Mouse (Mus musculus) limb, embryonic 13.5 days (tissue): ENCODE data around the gene Olfr524. TPM values are rescaled to one million over a fixed set of nuclear protein-coding genes. Genes with fewer than 3 reads are reported as not detected.
A peak's percentile ranks its signal among the peaks of the same experiment; 100 is the strongest.

Experiments used
- ATAC-seq: fragments of 200-750 bp; cut with Nextera tagmentation; 2 replicates; pipeline ENCODE4 v1.8.0; 2017; ENCODE audit warnings: low read depth, moderate number of reproducible peaks, moderate TSS enrichment; ENCODE audit not compliant: low FRiP score
- H3K27ac ChIP-seq: fragments of 300-500 bp; sonication (generic); 2 replicates; pipeline ENCODE4 v1.5.1; 2015; ENCODE audit warnings: inconsistent platforms, mild to moderate bottlenecking, moderate library complexity
- H3K27me3 ChIP-seq: fragments of 300-500 bp; sonication (generic); 2 replicates; pipeline ENCODE4 v1.6.1; 2015; ENCODE audit warnings: mild to moderate bottlenecking, inconsistent platforms
- H3K36me3 ChIP-seq: fragments of 300-500 bp; sonication (generic); 2 replicates; pipeline ENCODE4 v1.6.1; 2015; ENCODE audit warnings: inconsistent platforms, mild to moderate bottlenecking, moderate library complexity
- H3K4me1 ChIP-seq: fragments of 300-500 bp; sonication (generic); 2 replicates; pipeline ENCODE4 v1.6.1; 2015; ENCODE audit warnings: inconsistent platforms
- H3K4me2 ChIP-seq: fragments of 300-500 bp; sonication (generic); replicated peaks from 2 replicates; pipeline ENCODE4 v1.6.1; 2015; ENCODE audit warnings: inconsistent platforms, mild to moderate bottlenecking, moderate library complexity
- H3K4me3 ChIP-seq: fragments of 300-500 bp; sonication (generic); 2 replicates; pipeline ENCODE4 v1.5.1; 2015; ENCODE audit warnings: moderate library complexity, mild to moderate bottlenecking, inconsistent platforms
- H3K9ac ChIP-seq: fragments of 300-500 bp; sonication (generic); 2 replicates; pipeline ENCODE4 v1.6.1; 2015; ENCODE audit warnings: mild to moderate bottlenecking, inconsistent platforms
- H3K9me3 ChIP-seq: fragments of 300-500 bp; sonication (generic); 2 replicates; pipeline ENCODE4 v1.6.1; 2016; ENCODE audit warnings: inconsistent platforms
- whole genome bisulfite sequencing: fragments of 180-500 bp; shearing (Covaris S2); methylation state at CpG from one replicate; pipeline ENCODE4 v1.1.7; 2015; 5-methylcytosine and 5-hydroxymethylcytosine counted together
- polyA plus RNA-seq: library from polyadenylated mRNA; unstranded; fragments of >200 nt; fragmentation: Nextera tagmentation; extraction: Ambion mirVana; gene quantifications from 2 replicates; pipeline ENCODE4 v1.2.1, GENCODE M21; 2015

Gene Olfr524
- polyA plus RNA-seq, 1 experiment from 2014 or later, result not detected

DNA sequence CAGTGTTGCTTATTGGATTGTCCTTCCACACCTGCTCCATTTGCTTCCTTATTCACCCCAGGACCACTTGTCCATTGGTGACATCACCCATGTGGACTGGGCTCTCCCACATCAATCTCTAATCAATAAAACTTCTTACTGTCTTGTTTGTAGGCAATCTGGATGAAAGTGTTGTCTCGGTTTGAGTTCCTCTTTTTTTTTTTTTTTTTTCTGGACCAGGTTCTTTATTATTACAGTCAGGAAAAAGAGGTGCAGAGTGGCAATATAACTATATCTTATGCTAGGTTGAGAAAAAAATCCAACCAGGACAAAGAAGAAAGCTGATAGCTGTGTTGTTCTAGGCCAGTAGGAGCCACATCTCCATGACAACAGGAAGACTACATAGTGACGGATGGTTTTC, 25.1 kb downstream of the Olfr524 start:
- 78% methylated on average over 2 of the region's 2 CpGs for WGBS
- no peak overlapping the region for H3K9ac ChIP-seq
- no peaks in the 10 kb centered on the region for H3K36me3 ChIP-seq
- no peak for ATAC-seq
- H3K4me2 ChIP-seq, result no peak overlapping the region
- H3K27ac ChIP-seq, result no peak overlapping the region
- H3K4me3 ChIP-seq, result no peak overlapping the region
- no peaks in the 10 kb centered on the region for H3K4me1 ChIP-seq
- H3K27me3 ChIP-seq, result no peaks in the 10 kb centered on the region
- H3K9me3 ChIP-seq, result no peaks in the 10 kb centered on the region

DNA sequence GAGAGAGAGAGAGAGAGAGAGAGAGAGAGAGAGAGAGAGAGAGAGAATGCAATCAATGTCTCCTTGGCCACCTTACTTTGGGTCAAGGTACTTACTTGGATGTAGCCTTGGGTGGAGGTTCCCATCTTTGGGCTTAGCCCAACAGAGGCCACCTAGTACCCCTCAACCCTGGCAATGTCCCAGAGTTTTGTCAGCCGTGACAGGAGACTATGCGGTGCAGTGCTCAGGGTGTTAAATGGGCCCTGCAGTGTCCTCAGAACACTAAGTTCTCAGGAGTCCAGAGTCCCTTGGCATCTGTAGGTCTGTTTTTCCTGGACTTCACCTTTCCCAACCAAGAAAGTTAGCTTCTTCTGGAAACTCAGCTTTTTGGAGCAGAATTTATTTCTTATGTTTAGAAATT, 26.6 kb downstream of the Olfr524 start:
- H3K9ac ChIP-seq, result no peak overlapping the region
- WGBS, result 85% methylated on average over 2 of the region's 2 CpGs
- no peak overlapping the region for H3K4me2 ChIP-seq
- no peaks in the 10 kb centered on the region for H3K4me1 ChIP-seq
- H3K4me3 ChIP-seq, result no peak overlapping the region
- H3K27ac ChIP-seq, result no peak overlapping the region
- no peaks in the 10 kb centered on the region for H3K9me3 ChIP-seq
- no peaks in the 10 kb centered on the region for H3K27me3 ChIP-seq
- no peaks in the 10 kb centered on the region for H3K36me3 ChIP-seq
- ATAC-seq, result no peak

DNA sequence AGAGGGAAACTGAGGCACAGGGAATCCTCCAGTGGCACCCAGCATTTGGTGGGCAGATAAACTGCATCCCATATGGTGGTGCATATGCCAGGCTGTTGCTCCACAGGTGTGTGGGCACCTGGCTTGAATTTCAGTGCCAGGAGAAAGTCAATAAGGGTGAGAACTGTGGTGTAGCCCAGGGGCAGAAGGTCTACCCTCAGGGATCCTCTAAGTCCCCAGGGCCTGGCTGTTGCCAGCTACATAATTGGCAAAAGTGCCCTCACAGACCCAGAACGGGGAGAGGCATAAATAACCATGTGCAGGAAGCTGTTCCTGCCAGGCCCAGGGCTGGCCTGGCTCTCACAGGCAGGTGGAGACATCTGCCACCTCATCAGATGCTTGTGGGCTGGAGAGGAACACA, 32.8 kb downstream of the Olfr524 start, which contains the start of gene Olfr523:
TSS of gene Olfr523 (plus strand) at position 282 of the 400 bp plus-strand sequence.
- no peak within 1 kb of the TSS for H3K4me2 ChIP-seq
- no peaks in the 10 kb centered on the region for H3K36me3 ChIP-seq
- H3K27me3 ChIP-seq, result no peaks in the 10 kb centered on the region
- no peak within 1 kb of the TSS for H3K4me3 ChIP-seq
- no peak within 1 kb of the TSS for H3K27ac ChIP-seq
- no peak within 1 kb of the TSS for H3K9ac ChIP-seq
- WGBS, result 17% methylated on average over 1 of the region's 1 CpGs
- no peak for ATAC-seq
- H3K4me1 ChIP-seq, result no peaks in the 10 kb centered on the region
- H3K9me3 ChIP-seq, result no peaks in the 10 kb centered on the region

DNA sequence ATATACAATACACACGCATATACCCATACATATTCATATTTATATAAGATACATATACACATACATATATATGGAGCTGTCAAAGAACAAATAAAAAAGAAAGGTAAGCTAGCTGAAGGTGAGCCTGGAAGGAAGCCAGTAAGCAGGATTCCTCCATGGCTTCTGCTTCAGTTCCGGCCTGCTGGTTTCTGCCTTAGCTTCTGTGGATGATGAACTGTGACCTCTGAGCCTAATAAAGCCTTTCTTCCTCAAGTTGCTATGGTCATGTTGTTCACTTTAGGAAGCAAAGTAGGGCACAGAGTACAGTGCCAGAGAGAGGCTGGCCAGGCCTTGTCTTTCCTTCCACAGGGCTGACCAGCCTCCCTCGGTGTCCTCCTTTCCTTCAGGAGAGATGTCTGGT, 34.9 kb downstream of the Olfr524 start:
- Histone ChIP-seq H3K27me3 (no peaks in the 10 kb centered on the region), H3K36me3 (no peaks in the 10 kb centered on the region), H3K27ac (no peak overlapping the region), H3K4me3 (no peak overlapping the region), H3K9ac (no peak overlapping the region), H3K4me2 (no peak overlapping the region), H3K9me3 (no peaks in the 10 kb centered on the region), H3K4me1 (no peaks in the 10 kb centered on the region)
- 90% methylated on average over 3 of the region's 3 CpGs for WGBS
- no peak for ATAC-seq

DNA sequence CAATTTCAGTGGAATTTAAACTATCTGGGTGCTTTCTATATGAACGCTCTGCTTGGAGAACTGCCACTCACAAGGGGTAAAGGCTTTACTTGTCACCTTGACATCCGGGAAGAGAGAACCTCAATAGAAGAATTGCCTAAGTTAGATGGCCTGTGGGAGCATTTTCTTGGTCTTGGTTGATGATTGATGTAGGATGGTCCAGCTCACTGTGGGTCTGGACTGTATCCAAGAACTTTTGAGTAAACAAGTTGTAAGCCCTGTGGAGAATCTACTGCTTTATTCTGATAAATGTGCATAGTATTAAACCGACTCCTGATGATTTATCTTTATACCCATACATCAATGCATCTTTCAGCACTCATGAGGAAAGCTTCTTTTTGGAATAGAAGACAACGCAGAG, 36.4 kb downstream of the Olfr524 start:
- no peaks in the 10 kb centered on the region for H3K4me1 ChIP-seq
- no peak for ATAC-seq
- no peaks in the 10 kb centered on the region for H3K36me3 ChIP-seq
- no peaks in the 10 kb centered on the region for H3K9me3 ChIP-seq
- no peak overlapping the region for H3K4me3 ChIP-seq
- 82% methylated on average over 4 of the region's 4 CpGs for WGBS
- H3K4me2 ChIP-seq, result no peak overlapping the region
- H3K27ac ChIP-seq, result no peak overlapping the region
- H3K9ac ChIP-seq, result no peak overlapping the region
- H3K27me3 ChIP-seq, result no peaks in the 10 kb centered on the region

DNA sequence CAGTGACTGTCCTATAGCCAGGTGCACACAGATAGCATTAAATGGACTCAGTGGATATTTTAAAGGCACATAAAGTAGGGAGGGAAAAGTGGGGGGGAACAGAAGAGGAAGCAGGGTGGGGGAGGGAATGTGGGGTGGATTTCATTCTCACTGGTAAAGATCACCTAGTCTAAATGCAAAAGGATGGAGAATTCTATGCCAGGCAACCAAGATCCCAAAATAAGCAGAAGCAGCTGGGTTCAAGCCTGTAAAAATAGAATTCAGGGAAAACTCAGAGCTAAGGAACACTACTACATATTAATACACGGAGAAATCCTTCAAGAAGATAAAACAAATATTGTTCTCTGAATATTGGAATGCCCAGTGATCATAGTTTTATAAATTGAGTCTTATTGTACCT, 37.8 kb downstream of the Olfr524 start:
- Histone ChIP-seq H3K9me3 (no peaks in the 10 kb centered on the region), H3K4me1 (no peaks in the 10 kb centered on the region), H3K36me3 (no peaks in the 10 kb centered on the region), H3K27ac (no peak overlapping the region), H3K9ac (no peak overlapping the region), H3K4me2 (no peak overlapping the region), H3K27me3 (no peaks in the 10 kb centered on the region), H3K4me3 (no peak overlapping the region)
- ATAC-seq, result no peak
- whole genome bisulfite sequencing, result 83% methylated on average over 1 of the region's 1 CpGs

DNA sequence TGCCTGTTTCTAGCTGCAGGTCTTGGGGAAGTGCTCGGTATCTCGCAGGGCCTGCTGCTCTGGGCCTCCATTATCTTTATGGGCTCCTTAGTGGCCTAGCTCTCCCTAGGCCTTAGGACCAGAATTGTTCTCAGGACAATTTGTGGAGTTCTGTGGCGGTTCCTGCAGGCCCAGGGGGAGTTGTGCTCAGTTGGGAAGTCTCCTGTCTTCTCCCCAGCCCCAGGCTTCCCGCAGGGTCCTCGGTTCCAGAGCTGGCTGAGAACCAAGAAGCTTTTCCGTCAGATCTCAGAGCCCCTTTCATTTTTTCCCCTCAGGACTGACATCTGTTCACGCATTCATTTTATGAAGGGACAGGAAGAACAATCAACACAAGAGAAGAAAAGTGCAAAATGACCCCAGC, 41.1 kb downstream of the Olfr524 start, which contains the start of gene Olfr522:
TSS of gene Olfr522 (minus strand) at position 101 of the 400 bp plus-strand sequence.
- WGBS, result 72% methylated on average over 7 of the region's 7 CpGs
- Histone ChIP-seq H3K27ac (no peak within 1 kb of the TSS), H3K4me1 (no peaks in the 10 kb centered on the region), H3K9ac (no peak within 1 kb of the TSS), H3K9me3 (no peaks in the 10 kb centered on the region), H3K36me3 (no peaks in the 10 kb centered on the region), H3K4me2 (no peak within 1 kb of the TSS), H3K4me3 (no peak within 1 kb of the TSS), H3K27me3 (no peaks in the 10 kb centered on the region)
- ATAC-seq, result no peak

DNA sequence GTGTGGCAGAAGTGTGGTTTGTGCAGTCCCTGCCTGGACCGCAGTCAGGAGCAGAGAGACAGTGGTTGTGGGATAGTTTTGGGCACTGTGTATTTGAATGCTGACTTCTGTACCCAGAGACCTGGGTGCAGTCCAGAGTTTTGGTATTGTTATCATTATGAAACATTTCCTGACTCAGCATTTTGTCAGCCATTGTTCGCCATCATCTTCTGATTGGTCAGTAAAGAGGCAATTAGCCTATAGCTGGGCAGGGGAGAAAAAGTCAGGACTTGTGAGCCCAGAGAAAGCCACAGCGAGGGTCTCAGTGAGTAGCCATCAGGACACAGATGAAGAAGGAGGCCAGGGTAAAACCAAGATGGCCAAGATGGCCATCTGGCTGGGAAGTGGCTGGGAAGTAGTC, 45.4 kb downstream of the Olfr524 start:
- Histone ChIP-seq H3K27me3 (peaks cover 24% of the 10 kb centered on the region), H3K9ac (no peak overlapping the region), H3K36me3 (no peaks in the 10 kb centered on the region), H3K4me3 (no peak overlapping the region), H3K27ac (no peak overlapping the region), H3K4me2 (no peak overlapping the region), H3K4me1 (no peaks in the 10 kb centered on the region), H3K9me3 (no peaks in the 10 kb centered on the region)
- ATAC-seq, result no peak
- WGBS, result 76% methylated on average over 3 of the region's 3 CpGs

DNA sequence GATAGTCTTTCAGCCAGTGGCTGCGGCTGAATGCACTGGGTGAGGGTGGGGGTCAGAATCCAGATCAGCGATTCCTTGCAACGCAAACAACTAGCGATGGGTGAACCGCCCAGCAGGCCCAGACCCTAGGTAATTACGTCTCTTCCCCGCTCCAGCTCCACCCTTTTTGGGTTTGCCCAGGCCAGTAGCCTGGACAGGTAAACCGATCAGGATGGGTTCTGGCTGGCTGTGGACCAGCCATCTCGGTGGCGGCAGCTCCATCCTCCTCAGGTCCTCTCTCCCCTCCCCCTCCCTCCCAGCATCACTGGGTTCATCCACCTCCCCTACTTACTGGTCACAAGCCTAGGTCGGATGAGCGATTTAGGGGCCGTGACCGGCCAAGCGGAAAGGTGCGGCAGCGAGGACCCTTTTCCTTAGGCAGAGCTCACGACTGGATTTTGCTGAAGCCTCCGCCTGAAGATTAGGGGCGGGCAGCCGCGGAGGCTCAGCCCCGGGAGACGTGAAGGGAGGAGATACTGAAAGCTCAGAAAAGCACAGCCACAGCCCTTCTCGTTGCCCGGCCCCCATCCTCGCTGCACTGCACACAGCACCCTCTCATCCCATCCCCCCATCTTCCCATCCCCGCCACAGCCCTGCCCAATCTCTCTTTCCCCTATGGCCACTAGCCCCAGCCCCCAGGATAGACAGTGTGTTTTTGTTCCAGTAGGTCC, 51.4 kb downstream of the Olfr524 start, which contains the start of gene Sprn:
TSS of gene Sprn (minus strand) at position 660 of the 710 bp plus-strand sequence.
- Histone ChIP-seq H3K27me3 (peaks cover 66% of the 10 kb centered on the region), H3K9me3 (no peaks in the 10 kb centered on the region), H3K27ac (no peak within 1 kb of the TSS), H3K4me1 (peaks cover 8% of the 10 kb centered on the region; the same call in 1 of the 2 replicates), H3K4me2 (peak within 1 kb of the TSS; percentile 58), H3K9ac (peak within 1 kb of the TSS; percentile 45; the same call in 1 of the 2 replicates), H3K36me3 (peaks cover 8% of the 10 kb centered on the region), H3K4me3 (peak within 1 kb of the TSS; percentile 33)
- 4% methylated on average over 28 of the region's 28 CpGs for WGBS
- ATAC-seq, result no peak

DNA sequence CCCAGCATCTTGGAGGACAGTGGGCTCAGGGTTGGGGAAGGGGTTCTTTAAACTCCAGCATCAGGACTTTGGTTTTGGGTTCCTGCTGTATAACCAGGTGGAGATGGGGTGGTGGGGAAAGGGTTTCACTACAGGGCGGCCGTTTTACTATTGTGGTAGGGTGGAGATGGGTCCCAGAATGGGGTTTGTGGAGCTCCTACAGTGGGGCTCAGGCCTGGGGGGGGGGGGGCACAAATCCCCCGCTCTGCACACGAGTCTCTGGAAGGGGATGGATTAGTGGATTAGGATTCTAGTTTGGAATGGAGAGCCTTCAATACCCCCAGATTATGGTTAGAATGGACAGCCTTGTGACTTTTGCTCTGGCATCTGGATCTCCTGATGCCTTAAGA, 51.9 kb downstream of the Olfr524 start:
- H3K36me3 ChIP-seq, result peaks cover 8% of the 10 kb centered on the region
- H3K4me3 ChIP-seq, result peak overlapping the region; percentile 33
- peaks cover 8% of the 10 kb centered on the region; the same call in 1 of the 2 replicates for H3K4me1 ChIP-seq
- H3K4me2 ChIP-seq, result peak overlapping the region; percentile 58
- peaks cover 66% of the 10 kb centered on the region for H3K27me3 ChIP-seq
- no peaks in the 10 kb centered on the region for H3K9me3 ChIP-seq
- H3K9ac ChIP-seq, result no peak overlapping the region
- no peak for ATAC-seq
- no peak overlapping the region for H3K27ac ChIP-seq
- 20% methylated on average over 4 of the region's 4 CpGs for WGBS

DNA sequence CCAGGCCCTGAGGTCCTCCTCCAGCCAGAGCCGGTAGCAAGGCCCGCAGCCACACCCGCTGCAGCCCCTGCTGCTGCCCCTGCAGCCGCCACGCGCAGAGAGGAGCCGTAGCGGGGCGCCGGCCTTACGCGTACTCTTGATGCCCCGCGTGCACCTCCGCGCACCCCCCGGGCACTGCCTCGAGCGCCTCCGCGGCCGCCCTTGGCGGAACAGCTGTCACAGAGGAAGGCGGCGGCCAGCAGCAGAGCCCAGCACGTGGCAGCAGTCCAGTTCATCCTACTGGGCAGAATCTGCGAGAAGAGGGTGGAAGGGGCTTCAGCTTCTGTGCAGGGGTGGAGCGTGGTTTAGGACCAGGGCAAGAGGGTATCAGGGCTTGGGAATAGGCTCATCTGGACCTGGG, 52.4 kb downstream of the Olfr524 start:
- Histone ChIP-seq H3K27me3 (peaks cover 63% of the 10 kb centered on the region), H3K4me1 (peaks cover 8% of the 10 kb centered on the region; the same call in 1 of the 2 replicates), H3K36me3 (peaks cover 8% of the 10 kb centered on the region), H3K9me3 (no peaks in the 10 kb centered on the region), H3K27ac (no peak overlapping the region), H3K4me3 (peak overlapping the region; percentile 33), H3K4me2 (peak overlapping the region; percentile 58), H3K9ac (peak overlapping the region; percentile 57)
- under 1% methylated on average over 28 of the region's 28 CpGs for WGBS
- no peak for ATAC-seq
